Comparison of ENCODE assay signal across 8 mouse cellular contexts in genomic region chr8:117646020-117646419, GRCm38 (mm10). TPM values are rescaled to one million over a fixed set of nuclear protein-coding genes. Genes with fewer than 3 reads are reported as not detected.
DNase-seq lines count a peak whose midpoint lies in the region; ATAC-seq and TF ChIP-seq lines count a peak whose summit lies in the region.

No protein-coding gene starts in this region.

- TF ChIP-seq CTCF in intestine, postnatal 0 days (IDR thresholded peaks at IDR 0.05; ENCODE audit: low read depth), result peak; percentile 91

- H3K4me3 ChIP-seq in midbrain, embryonic 10.5 days, result no peak overlapping the region
- H3K4me3 ChIP-seq in midbrain, embryonic 15.5 days, result no peak overlapping the region
- no peak overlapping the region for H3K4me3 ChIP-seq in intestine, postnatal 0 days (ENCODE audit: low read depth, low read length)
- no peak overlapping the region for H3K4me3 ChIP-seq in limb, embryonic 11.5 days (ENCODE audit: low read depth, low read length)

- H3K27me3 ChIP-seq in midbrain, embryonic 10.5 days (ENCODE audit: low read depth, poor library complexity, severe bottlenecking), result no peaks in the 10 kb centered on the region
- H3K27me3 ChIP-seq in midbrain, embryonic 15.5 days (replicated peaks), result no peaks in the 10 kb centered on the region
- H3K27me3 ChIP-seq in intestine, postnatal 0 days (replicated peaks; ENCODE audit: control insufficient read depth, insufficient read depth, low read length), result no peaks in the 10 kb centered on the region
- no peaks in the 10 kb centered on the region for H3K27me3 ChIP-seq in limb, embryonic 11.5 days (ENCODE audit: control insufficient read depth, insufficient read depth, low read length)

- H3K9ac ChIP-seq in midbrain, embryonic 15.5 days, result no peak overlapping the region
- no peak overlapping the region for H3K9ac ChIP-seq in intestine, postnatal 0 days (ENCODE audit: low read depth, low read length)
- no peak overlapping the region for H3K9ac ChIP-seq in limb, embryonic 11.5 days (ENCODE audit: low read length)

- no peak overlapping the region for H3K27ac ChIP-seq in midbrain, embryonic 10.5 days (replicated peaks)
- H3K27ac ChIP-seq in midbrain, embryonic 15.5 days, result no peak overlapping the region
- no peak overlapping the region for H3K27ac ChIP-seq in intestine, postnatal 0 days (ENCODE audit: low read depth, low read length)
- no peak overlapping the region for H3K27ac ChIP-seq in limb, embryonic 11.5 days (replicated peaks; ENCODE audit: low read depth, low read length)

- H3K4me2 ChIP-seq in midbrain, embryonic 15.5 days, result no peak overlapping the region
- H3K4me2 ChIP-seq in intestine, postnatal 0 days (replicated peaks; ENCODE audit: low read depth), result no peak overlapping the region; the same call in 1 of the 2 replicates
- no peak overlapping the region for H3K4me2 ChIP-seq in limb, embryonic 11.5 days (ENCODE audit: low read depth, severe bottlenecking)

- H3K4me1 ChIP-seq in midbrain, embryonic 10.5 days, result no peaks in the 10 kb centered on the region
- H3K4me1 ChIP-seq in midbrain, embryonic 15.5 days, result no peaks in the 10 kb centered on the region
- no peaks in the 10 kb centered on the region for H3K4me1 ChIP-seq in intestine, postnatal 0 days (replicated peaks; ENCODE audit: control insufficient read depth, insufficient read depth, low read length)
- no peaks in the 10 kb centered on the region for H3K4me1 ChIP-seq in limb, embryonic 11.5 days (ENCODE audit: control insufficient read depth, insufficient read depth, low read length)

- H3K9me3 ChIP-seq in midbrain, embryonic 10.5 days (replicated peaks), result 0 out of 2 replicates have a peak, but pooled peaks cover 8% of the 10 kb centered on the region
- H3K9me3 ChIP-seq in midbrain, embryonic 15.5 days, result no peaks in the 10 kb centered on the region
- 0 out of 2 replicates have a peak, but pooled peaks cover 6% of the 10 kb centered on the region for H3K9me3 ChIP-seq in intestine, postnatal 0 days (ENCODE audit: control insufficient read depth)
- H3K9me3 ChIP-seq in limb, embryonic 11.5 days (ENCODE audit: control insufficient read depth, low read length), result no peaks in the 10 kb centered on the region

- no peaks in the 10 kb centered on the region for H3K36me3 ChIP-seq in midbrain, embryonic 10.5 days
- no peaks in the 10 kb centered on the region for H3K36me3 ChIP-seq in midbrain, embryonic 15.5 days (replicated peaks)
- no peaks in the 10 kb centered on the region for H3K36me3 ChIP-seq in intestine, postnatal 0 days (ENCODE audit: control insufficient read depth, insufficient read depth)
- H3K36me3 ChIP-seq in limb, embryonic 11.5 days (ENCODE audit: control insufficient read depth, insufficient read depth, low read length), result no peaks in the 10 kb centered on the region

- no peak for ATAC-seq in CD4-positive, CD25-positive, alpha-beta regulatory T cell, adult 4 months
- no peak for ATAC-seq in midbrain, embryonic 15.5 days (replicated peaks)
- ATAC-seq in intestine, postnatal 0 days, result peak; percentile 74
- ATAC-seq in limb, embryonic 11.5 days (ENCODE audit: insufficient number of reproducible peaks, low FRiP score, low TSS enrichment, low read depth), result no peak

- peak; percentile 35 for DNase-seq in CD4-positive, CD25-positive, alpha-beta regulatory T cell, adult 2 months (ENCODE audit: low read depth, low spot score)
- peak; percentile 42 for DNase-seq in midbrain, embryonic 10.5 days (ENCODE audit: low spot score)
- peak; percentile 7 to 27 for DNase-seq in cerebellum, postnatal 36 days
- peak; percentile 83 for DNase-seq in limb, embryonic 11.5 days (ENCODE audit: low spot score)
- DNase-seq in right cerebral cortex, postnatal 10 days (ENCODE audit: low spot score in 2 of 2), result peak; percentile 79 to 84

- WGBS in midbrain, embryonic 10.5 days, result 49% methylated on average over 2 of the region's 2 CpGs
- WGBS in midbrain, embryonic 15.5 days, result 49% methylated on average over 2 of the region's 2 CpGs
- WGBS in intestine, postnatal 0 days, result 22% methylated on average over 2 of the region's 2 CpGs
- 43% methylated on average over 2 of the region's 2 CpGs for WGBS in limb, embryonic 11.5 days

RNA-seq across cellular contexts. Expression of gene Sdr42e1, which starts 27.5 kb away (rescaled TPM):
- polyA plus RNA-seq in CD4-positive, CD25-positive, alpha-beta regulatory T cell, adult 4 months (2017; shearing (Covaris generic)), result 1 to 10 TPM; 3.4 to 4.4 TPM
- polyA plus RNA-seq in midbrain, embryonic 10.5 days (2016; fragmentation: Nextera tagmentation; extraction: Ambion mirVana), result 0.46 and 0.65 TPM in 2 replicates
- 1.9 and 2.3 TPM in 2 replicates for polyA plus RNA-seq in midbrain, embryonic 15.5 days (2015; fragmentation: Nextera tagmentation; extraction: Ambion mirVana)
- 6.0 and 7.7 TPM in 2 replicates for polyA plus RNA-seq in intestine, postnatal 0 days (2015; fragmentation: Nextera tagmentation; extraction: Ambion mirVana)
- polyA plus RNA-seq in limb, embryonic 11.5 days (2014; fragmentation: Nextera tagmentation; extraction: Ambion mirVana), result 0.72 and 0.78 TPM in 2 replicates

RNA-seq across cellular contexts. Expression of gene Hsd17b2, which starts 55.7 kb away (rescaled TPM):
- polyA plus RNA-seq in CD4-positive, CD25-positive, alpha-beta regulatory T cell, adult 4 months (2017; shearing (Covaris generic)), result under 1 TPM in 1 of 2 experiments, not detected in 1; 0.81 TPM
- polyA plus RNA-seq in midbrain, embryonic 10.5 days (2016; fragmentation: Nextera tagmentation; extraction: Ambion mirVana), result 0.17 TPM in 1 of 2 replicates, not detected in the other
- 0.13 TPM in 1 of 2 replicates, not detected in the other for polyA plus RNA-seq in midbrain, embryonic 15.5 days (2015; fragmentation: Nextera tagmentation; extraction: Ambion mirVana)
- polyA plus RNA-seq in intestine, postnatal 0 days (2015; fragmentation: Nextera tagmentation; extraction: Ambion mirVana), result 66.3 and 69.9 TPM in 2 replicates
- polyA plus RNA-seq in limb, embryonic 11.5 days (2014; fragmentation: Nextera tagmentation; extraction: Ambion mirVana), result not detected in 2 replicates

Comparison
In these comparisons a context has a peak if more than half of its experiments do, and no peak if none do; other contexts are left out.
1. DNase-seq: peak in every context shown above with its lines; median percentile 83 in limb, embryonic 11.5 days; 82 in right cerebral cortex, postnatal 10 days; 42 in midbrain, embryonic 10.5 days; 35 in CD4-positive, CD25-positive, alpha-beta regulatory T cell, adult 2 months; 17 in cerebellum, postnatal 36 days.
2. RNA of gene Hsd17b2, which starts 55.7 kb away (polyA plus RNA-seq): 66.3 to 69.9 TPM in intestine, postnatal 0 days; 0.81 TPM in CD4-positive, CD25-positive, alpha-beta regulatory T cell, adult 4 months, 0.17 TPM in midbrain, embryonic 10.5 days, 0.13 TPM in midbrain, embryonic 15.5 days and not detected in limb, embryonic 11.5 days; every median in the first group is over 10 times any median in the second.